Mouse (Mus musculus) ES-Bruce4 (cell line): ENCODE results near the gene Daam1. TPM values are rescaled to one million over a fixed set of nuclear protein-coding genes. Genes with fewer than 3 reads are reported as not detected.

Experiments used
- H3K27ac ChIP-seq: 2 replicates; pipeline ENCODE4 v1.5.1; 2012; ENCODE audit warnings: low read length, inconsistent platforms; ENCODE audit not compliant: insufficient read depth
- H3K27me3 ChIP-seq: 2 replicates; pipeline ENCODE4 v1.6.1; 2012; ENCODE audit warnings: mild to moderate bottlenecking, low read length, inconsistent platforms; ENCODE audit not compliant: control insufficient read depth, poor library complexity, insufficient read depth, severe bottlenecking
- H3K36me3 ChIP-seq: 2 replicates; pipeline ENCODE4 v1.6.1; 2012; ENCODE audit warnings: inconsistent platforms, mild to moderate bottlenecking, low read length, moderate library complexity; ENCODE audit not compliant: control insufficient read depth, poor library complexity, insufficient read depth, severe bottlenecking
- H3K4me1 ChIP-seq: one replicate; pipeline ENCODE4 v1.8.1; 2011; ENCODE audit warnings: low read length; ENCODE audit not compliant: control insufficient read depth, insufficient read depth
- H3K4me3 ChIP-seq: 2 replicates; pipeline ENCODE4 v1.5.1; 2011; ENCODE audit warnings: low read depth, mild to moderate bottlenecking, low read length
- H3K9ac ChIP-seq: 2 replicates; pipeline ENCODE4 v1.6.1; 2012; ENCODE audit warnings: low read depth, mild to moderate bottlenecking, inconsistent platforms; ENCODE audit not compliant: poor library complexity, severe bottlenecking
- H3K9me3 ChIP-seq: replicated peaks from 2 replicates; pipeline ENCODE4 v1.6.1; 2012; ENCODE audit warnings: mild to moderate bottlenecking, low read length, inconsistent platforms; ENCODE audit not compliant: control insufficient read depth, poor library complexity, insufficient read depth, severe bottlenecking
- CTCF ChIP-seq: IDR thresholded peaks from one replicate; pipeline ENCODE4 v1.8.1; 2011; ENCODE audit warnings: low read depth, low read length
- EP300 ChIP-seq: IDR thresholded peaks from 2 replicates; pipeline ENCODE4 v1.6.1; 2011; ENCODE audit warnings: low read depth, low read length; ENCODE audit not compliant: insufficient read depth
- POLR2A ChIP-seq: IDR thresholded peaks from one replicate; pipeline ENCODE4 v1.8.1; 2011; ENCODE audit warnings: low read length; ENCODE audit not compliant: insufficient read depth
- polyA plus RNA-seq: library from polyadenylated mRNA; stranded (reverse); fragments of >200 nt; gene quantifications from 2 replicates; pipeline ENCODE4 v1.2.4, GENCODE M21; 2011; ENCODE audit warnings: low read depth; ENCODE audit not compliant: missing spikeins, insufficient read depth, insufficient read length

Daam1 gene
- polyA plus RNA-seq, 1 experiment, result 33.0 TPM

GRCm38 (mm10) chr12:71972619-71973266 is 141.9 kb downstream of the Daam1 start:
- TF ChIP-seq POLR2A (no peak), EP300 (no peak), CTCF (no peak)
- Histone ChIP-seq H3K27me3 (no peaks in the 10 kb centered on the region), H3K4me1 (no peaks in the 10 kb centered on the region), H3K4me3 (no peak overlapping the region), H3K9ac (no peak overlapping the region), H3K9me3 (no peaks in the 10 kb centered on the region), H3K27ac (no peak overlapping the region), H3K36me3 (0 out of 2 replicates have a peak, but pooled peaks cover 3% of the 10 kb centered on the region)

- Histone ChIP-seq H3K9me3 (no peaks in the 10 kb centered on the region), H3K4me1 (no peaks in the 10 kb centered on the region), H3K36me3 (0 out of 2 replicates have a peak, but pooled peaks cover 3% of the 10 kb centered on the region), H3K4me3 (no peak overlapping the region), H3K9ac (no peak overlapping the region), H3K27ac (no peak overlapping the region), H3K27me3 (no peaks in the 10 kb centered on the region)
- TF ChIP-seq POLR2A (no peak), EP300 (no peak), CTCF (no peak)
Observed at GRCm38 (mm10) chr12:71973577-71973976, 142.7 kb downstream of the Daam1 start.

- H3K4me1 ChIP-seq, result no peaks in the 10 kb centered on the region
- no peaks in the 10 kb centered on the region for H3K27me3 ChIP-seq
- H3K4me3 ChIP-seq, result no peak overlapping the region
- H3K27ac ChIP-seq, result no peak overlapping the region
- H3K36me3 ChIP-seq, result 0 out of 2 replicates have a peak, but pooled peaks cover 3% of the 10 kb centered on the region
- H3K9me3 ChIP-seq, result no peaks in the 10 kb centered on the region
- TF ChIP-seq EP300 (no peak), CTCF (no peak), POLR2A (no peak)
- H3K9ac ChIP-seq, result no peak overlapping the region
Observed at GRCm38 (mm10) chr12:71975626-71976025, 144.7 kb downstream of the Daam1 start.

GRCm38 (mm10) chr12:71976361-71976960 is 145.6 kb downstream of the Daam1 start:
- Histone ChIP-seq H3K9me3 (no peaks in the 10 kb centered on the region), H3K27ac (no peak overlapping the region), H3K9ac (no peak overlapping the region), H3K4me3 (no peak overlapping the region), H3K36me3 (0 out of 2 replicates have a peak, but pooled peaks cover 1% of the 10 kb centered on the region), H3K4me1 (no peaks in the 10 kb centered on the region), H3K27me3 (no peaks in the 10 kb centered on the region)
- TF ChIP-seq EP300 (no peak), CTCF (no peak), POLR2A (no peak)

GRCm38 (mm10) chr12:71977364-71977763 is 146.5 kb downstream of the Daam1 start:
- H3K27ac ChIP-seq, result no peak overlapping the region
- H3K27me3 ChIP-seq, result no peaks in the 10 kb centered on the region
- no peak for TF ChIP-seq CTCF
- TF ChIP-seq POLR2A, result no peak
- no peak for TF ChIP-seq EP300
- H3K36me3 ChIP-seq, result no peaks in the 10 kb centered on the region
- H3K9me3 ChIP-seq, result no peaks in the 10 kb centered on the region
- H3K9ac ChIP-seq, result no peak overlapping the region
- H3K4me1 ChIP-seq, result no peaks in the 10 kb centered on the region
- H3K4me3 ChIP-seq, result no peak overlapping the region

- H3K4me1 ChIP-seq, result no peaks in the 10 kb centered on the region
- no peaks in the 10 kb centered on the region for H3K9me3 ChIP-seq
- no peaks in the 10 kb centered on the region for H3K27me3 ChIP-seq
- TF ChIP-seq CTCF, result no peak
- TF ChIP-seq EP300, result 0 out of 2 replicates have a peak, but pooled peaks have one; percentile 14
- H3K9ac ChIP-seq, result no peak overlapping the region
- no peaks in the 10 kb centered on the region for H3K36me3 ChIP-seq
- no peak overlapping the region for H3K27ac ChIP-seq
- H3K4me3 ChIP-seq, result no peak overlapping the region
Observed at GRCm38 (mm10) chr12:71978513-71979352, 147.9 kb downstream of the Daam1 start.
